Mouse (Mus musculus): Measurements from ENCODE around the gene Tra2a. TPM values are rescaled to one million over a fixed set of nuclear protein-coding genes. Genes with fewer than 3 reads are reported as not detected.

Gene Tra2a
- polyA plus RNA-seq, 1 experiment from 2014 or later, result 35.4 TPM

- no peak overlapping the region for H3K4me2 ChIP-seq (replicated peaks; ENCODE audit: low read depth)
- H3K4me3 ChIP-seq (ENCODE audit: low read depth, low read length), result no peak overlapping the region
- H3K4me1 ChIP-seq (replicated peaks; ENCODE audit: control insufficient read depth, insufficient read depth), result no peaks in the 10 kb centered on the region
- no peak for TF ChIP-seq EP300 (optimal IDR thresholded peaks at IDR 0.05)
- no peak for TF ChIP-seq CTCF (IDR thresholded peaks at IDR 0.05; ENCODE audit: low read depth)
- H3K27ac ChIP-seq (replicated peaks), result no peak overlapping the region
- H3K36me3 ChIP-seq (ENCODE audit: control insufficient read depth, insufficient read depth, low read length), result no peaks in the 10 kb centered on the region
- H3K27me3 ChIP-seq (ENCODE audit: control insufficient read depth, insufficient read depth, low read length), result no peaks in the 10 kb centered on the region
- H3K9me3 ChIP-seq (ENCODE audit: control insufficient read depth, low read length), result no peaks in the 10 kb centered on the region
- no peak overlapping the region for H3K9ac ChIP-seq (ENCODE audit: low read length)
- DNase-seq (ENCODE audit: low spot score), result no peak
- ATAC-seq (ENCODE audit: low FRiP score, low TSS enrichment), result no peak
- 75% methylated on average over 10 of the region's 10 CpGs for WGBS
These were observed 68.6 kb downstream of the Tra2a start for GRCm38 (mm10) chr6:49195188-49195587.

- Histone ChIP-seq H3K36me3 (ENCODE audit: control insufficient read depth, insufficient read depth, low read length) (no peaks in the 10 kb centered on the region), H3K27ac (replicated peaks) (no peak overlapping the region), H3K9me3 (ENCODE audit: control insufficient read depth, low read length) (no peaks in the 10 kb centered on the region), H3K27me3 (ENCODE audit: control insufficient read depth, insufficient read depth, low read length) (no peaks in the 10 kb centered on the region), H3K4me3 (ENCODE audit: low read depth, low read length) (no peak overlapping the region), H3K4me1 (replicated peaks; ENCODE audit: control insufficient read depth, insufficient read depth) (no peaks in the 10 kb centered on the region), H3K9ac (ENCODE audit: low read length) (no peak overlapping the region), H3K4me2 (replicated peaks; ENCODE audit: low read depth) (no peak overlapping the region)
- TF ChIP-seq EP300 (optimal IDR thresholded peaks at IDR 0.05) (no peak), CTCF (IDR thresholded peaks at IDR 0.05; ENCODE audit: low read depth) (no peak)
- 93% methylated on average over 4 of the region's 4 CpGs for WGBS
- no peak for DNase-seq (ENCODE audit: low spot score)
- ATAC-seq (ENCODE audit: low FRiP score, low TSS enrichment), result no peak
These were observed 69.3 kb downstream of the Tra2a start for GRCm38 (mm10) chr6:49194536-49194935.

Other genes starting within 250 kb of the Tra2a start
- gene Gpnmb, start 227.5 kb downstream of the Tra2a start, polyA plus RNA-seq (2015; fragmentation: Nextera tagmentation; extraction: Ambion mirVana), result 2.1 and 3.9 TPM in 2 replicates
- gene Malsu1, start 190.2 kb downstream of the Tra2a start, polyA plus RNA-seq (2015; fragmentation: Nextera tagmentation; extraction: Ambion mirVana), result 76.6 and 87.6 TPM in 2 replicates
- gene Igf2bp3, start 49.1 kb downstream of the Tra2a start, polyA plus RNA-seq (2015; fragmentation: Nextera tagmentation; extraction: Ambion mirVana), result 40.7 and 43.6 TPM in 2 replicates
- 7.4 and 8.4 TPM in 2 replicates for gene Ccdc126, start 55.2 kb upstream of the Tra2a start, polyA plus RNA-seq (2015; fragmentation: Nextera tagmentation; extraction: Ambion mirVana)
- gene Fam221a, start 103.7 kb upstream of the Tra2a start, polyA plus RNA-seq (2015; fragmentation: Nextera tagmentation; extraction: Ambion mirVana), result 4.4 and 4.7 TPM in 2 replicates
- gene Stk31, start 131.6 kb upstream of the Tra2a start, polyA plus RNA-seq (2015; fragmentation: Nextera tagmentation; extraction: Ambion mirVana), result not detected in 2 replicates

Data from stomach, postnatal 0 days (tissue).